Mouse (Mus musculus) forelimb bud, embryonic 11.5 days (tissue): ENCODE measurements around the gene Sstr3.
A peak's percentile ranks its signal among the peaks of the same experiment; 100 is the strongest.

Experiments used
- DNase-seq: peaks from one replicate; pipeline ENCODE4 v3.0.0-alpha.2; 2012; ENCODE audit warnings: low read depth, low spot score

The Sstr3 gene

GRCm38 (mm10) chr15:78559141-78559979, 14.9 kb upstream of the Sstr3 start:
- no peak for DNase-seq

GRCm38 (mm10) chr15:78557693-78558535, 13.4 kb upstream of the Sstr3 start:
- DNase-seq, result no peak

GRCm38 (mm10) chr15:78554545-78555313, 10.2 kb upstream of the Sstr3 start:
- no peak for DNase-seq

- no peak for DNase-seq
Measured at GRCm38 (mm10) chr15:78549189-78549734, 4.8 kb upstream of the Sstr3 start.

GRCm38 (mm10) chr15:78548711-78549110, 4.2 kb upstream of the Sstr3 start:
- no peak for DNase-seq

GRCm38 (mm10) chr15:78548336-78548665, 3.8 kb upstream of the Sstr3 start:
- no peak for DNase-seq

GRCm38 (mm10) chr15:78547415-78548335, 3.2 kb upstream of the Sstr3 start:
- no peak for DNase-seq

GRCm38 (mm10) chr15:78546060-78546459, 1.6 kb upstream of the Sstr3 start:
- no peak for DNase-seq

GRCm38 (mm10) chr15:78544041-78544440, 444 bp downstream of the Sstr3 start:
- no peak for DNase-seq

- DNase-seq, result no peak
Measured at GRCm38 (mm10) chr15:78542767-78543303, 1.6 kb downstream of the Sstr3 start.

GRCm38 (mm10) chr15:78542098-78542766, 2.3 kb downstream of the Sstr3 start:
- no peak for DNase-seq

- no peak for DNase-seq
Measured at GRCm38 (mm10) chr15:78541606-78542005, 2.9 kb downstream of the Sstr3 start.

GRCm38 (mm10) chr15:78541036-78541435, 3.4 kb downstream of the Sstr3 start:
- DNase-seq, result no peak

- no peak for DNase-seq
Measured at GRCm38 (mm10) chr15:78535723-78536421, 8.6 kb downstream of the Sstr3 start.

GRCm38 (mm10) chr15:78533346-78533835, 11.1 kb downstream of the Sstr3 start:
- no peak for DNase-seq

- no peak for DNase-seq
Measured at GRCm38 (mm10) chr15:78532566-78533345, 11.7 kb downstream of the Sstr3 start.

- DNase-seq, result peak; percentile 99
Measured at GRCm38 (mm10) chr15:78531901-78532469, 12.5 kb downstream of the Sstr3 start.

- DNase-seq, result no peak
Measured at GRCm38 (mm10) chr15:78531451-78531720, 13.1 kb downstream of the Sstr3 start.
